Mouse (Mus musculus): Measurements from ENCODE around the gene Ybx1. TPM values are rescaled to one million over a fixed set of nuclear protein-coding genes. Genes with fewer than 3 reads are reported as not detected.

Ybx1 gene
- polyA plus RNA-seq, 1 experiment = 2,530 TPM

- TF ChIP-seq GATA1 (IDR thresholded peaks at IDR 0.05; ENCODE audit: low read length) = no peak
Observed at GRCm38 (mm10) chr4:119248407-119248965, 45.9 kb downstream of the Ybx1 start.

- no peak for TF ChIP-seq GATA1 (IDR thresholded peaks at IDR 0.05; ENCODE audit: low read length)
Observed at GRCm38 (mm10) chr4:119247462-119248235, 46.8 kb downstream of the Ybx1 start.

GRCm38 (mm10) chr4:119246688-119247225, 47.6 kb downstream of the Ybx1 start:
- TF ChIP-seq GATA1 (IDR thresholded peaks at IDR 0.05; ENCODE audit: low read length) = no peak

GRCm38 (mm10) chr4:119245961-119246360, 48.4 kb downstream of the Ybx1 start:
- TF ChIP-seq GATA1 (IDR thresholded peaks at IDR 0.05; ENCODE audit: low read length) = no peak

DNA sequence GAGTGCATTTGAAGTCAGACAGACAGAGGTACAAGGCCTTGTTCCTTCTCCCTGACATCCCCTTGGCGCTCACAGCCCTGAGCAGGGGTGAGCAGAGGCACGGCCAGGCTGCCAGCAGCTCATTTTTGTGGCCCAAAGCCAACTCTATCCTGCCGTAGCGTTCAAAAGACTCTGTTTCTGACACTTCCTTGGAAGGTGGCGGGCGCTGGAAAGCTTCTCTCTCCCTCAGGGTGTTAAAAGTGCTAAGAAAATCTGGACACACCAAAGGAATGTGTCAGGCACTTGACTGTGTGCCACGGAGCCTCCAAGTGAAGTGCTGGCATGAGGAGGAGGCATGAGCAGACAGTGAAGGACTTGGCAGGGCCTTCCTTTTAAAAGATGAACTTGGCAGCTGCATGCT, 48.8 kb downstream of the Ybx1 start:
- TF ChIP-seq GATA1 (IDR thresholded peaks at IDR 0.05; ENCODE audit: low read length) = no peak

DNA sequence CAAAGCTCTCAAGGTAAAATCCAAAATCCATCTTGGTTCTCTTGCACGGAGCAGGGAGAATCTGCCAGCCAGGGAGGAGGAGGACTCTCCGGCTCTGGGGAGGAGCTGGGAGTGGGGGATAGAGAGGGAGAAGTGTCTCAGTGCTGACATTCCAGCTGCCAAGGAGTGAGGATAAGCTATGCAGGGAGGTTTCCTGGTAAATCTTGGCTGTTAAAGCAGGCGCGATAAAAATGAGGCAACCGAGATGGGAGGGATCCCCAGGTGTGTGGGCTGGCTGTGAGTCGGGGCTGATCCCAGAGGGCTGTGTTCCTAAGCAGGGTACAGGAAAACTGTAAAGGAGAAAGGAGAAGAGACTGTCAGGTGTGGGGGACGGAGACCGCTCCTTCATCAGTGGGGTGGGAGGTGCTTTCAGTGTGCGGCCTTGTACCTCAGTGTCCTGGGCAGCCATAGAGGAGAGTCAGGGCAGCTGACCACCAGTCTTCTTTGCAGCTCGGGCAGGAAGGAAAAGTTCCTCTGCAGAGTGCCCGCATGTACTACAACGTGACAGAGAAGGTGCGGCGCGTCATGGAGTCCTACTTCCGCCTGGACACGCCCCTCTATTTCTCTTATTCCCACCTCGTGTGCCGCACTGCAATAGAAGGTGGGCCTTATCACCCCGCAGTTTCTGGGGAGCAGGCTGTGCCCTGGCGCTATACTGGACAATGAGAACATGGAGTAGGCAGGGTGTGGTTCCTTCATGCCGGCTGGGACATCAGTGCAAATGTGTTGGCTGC, 49.8 kb downstream of the Ybx1 start:
- TF ChIP-seq GATA1 (IDR thresholded peaks at IDR 0.05; ENCODE audit: low read length) = no peak

DNA sequence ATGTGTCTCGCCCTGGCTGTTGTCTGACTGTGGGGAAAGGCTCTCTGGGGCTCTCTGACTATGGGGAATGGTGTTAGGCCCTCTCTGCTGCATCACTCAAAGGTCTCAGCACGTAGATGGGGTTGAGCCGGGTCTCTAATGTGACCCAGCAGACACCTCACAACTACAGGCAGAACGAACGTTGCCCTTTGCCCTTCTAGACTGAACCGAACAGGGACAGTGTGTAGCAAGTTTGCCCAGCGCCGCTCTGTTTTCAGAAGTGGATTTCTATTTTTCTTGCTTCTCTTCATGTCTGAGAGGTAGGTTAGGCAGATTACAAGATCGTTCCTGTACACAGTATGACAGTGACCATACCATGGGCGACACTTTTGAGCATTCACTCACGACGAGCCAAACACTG, 51.8 kb downstream of the Ybx1 start:
- no peak for TF ChIP-seq GATA1 (IDR thresholded peaks at IDR 0.05; ENCODE audit: low read length)

DNA sequence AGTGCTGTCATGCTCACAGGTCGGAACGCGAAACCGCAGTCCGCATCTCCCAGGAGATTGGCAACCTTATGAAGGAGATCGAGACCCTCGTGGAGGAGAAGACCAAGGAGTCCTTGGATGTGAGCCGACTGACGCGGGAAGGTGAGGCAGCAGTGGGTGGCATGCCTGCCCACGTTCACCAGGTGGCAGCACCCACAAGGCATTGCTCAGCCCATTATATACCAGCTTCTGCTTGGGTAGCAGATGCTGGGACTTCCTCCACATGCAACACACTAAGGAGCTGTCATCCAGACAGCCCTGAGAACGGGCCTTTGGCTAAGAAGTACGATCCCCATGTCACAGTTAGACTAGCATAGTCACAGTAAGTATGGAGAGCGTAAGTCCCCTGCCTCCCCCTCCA, 52.7 kb downstream of the Ybx1 start:
- TF ChIP-seq GATA1 (IDR thresholded peaks at IDR 0.05; ENCODE audit: low read length) = no peak

GRCm38 (mm10) chr4:119239181-119239682, 55.2 kb downstream of the Ybx1 start:
- TF ChIP-seq GATA1 (IDR thresholded peaks at IDR 0.05; ENCODE audit: low read length) = no peak

GRCm38 (mm10) chr4:119238661-119239060, 55.7 kb downstream of the Ybx1 start:
- no peak for TF ChIP-seq GATA1 (IDR thresholded peaks at IDR 0.05; ENCODE audit: low read length)

DNA sequence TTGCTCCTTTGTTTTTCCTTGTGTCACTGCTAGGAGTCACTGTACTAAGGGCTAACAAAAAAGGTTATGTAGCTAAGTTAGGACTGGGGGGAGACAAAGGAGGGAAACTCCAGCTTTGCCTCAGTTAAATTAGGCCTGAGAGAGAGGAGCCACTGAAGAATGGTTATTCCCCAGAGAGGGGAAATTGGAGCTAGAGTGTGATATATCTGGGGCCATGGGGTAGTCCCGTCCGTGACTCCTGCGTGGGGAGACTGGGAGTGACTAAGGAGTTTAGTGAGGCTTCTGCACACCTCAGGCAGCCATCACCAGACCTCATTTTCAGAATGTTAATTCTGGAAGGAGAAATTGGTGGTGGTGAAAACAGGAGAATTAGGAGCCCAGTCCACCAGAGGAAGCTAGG, 60.1 kb downstream of the Ybx1 start:
- no peak for TF ChIP-seq GATA1 (IDR thresholded peaks at IDR 0.05; ENCODE audit: low read length)

GRCm38 (mm10) chr4:119233256-119233901, 61.0 kb downstream of the Ybx1 start:
- TF ChIP-seq GATA1 (IDR thresholded peaks at IDR 0.05; ENCODE audit: low read length) = no peak

DNA sequence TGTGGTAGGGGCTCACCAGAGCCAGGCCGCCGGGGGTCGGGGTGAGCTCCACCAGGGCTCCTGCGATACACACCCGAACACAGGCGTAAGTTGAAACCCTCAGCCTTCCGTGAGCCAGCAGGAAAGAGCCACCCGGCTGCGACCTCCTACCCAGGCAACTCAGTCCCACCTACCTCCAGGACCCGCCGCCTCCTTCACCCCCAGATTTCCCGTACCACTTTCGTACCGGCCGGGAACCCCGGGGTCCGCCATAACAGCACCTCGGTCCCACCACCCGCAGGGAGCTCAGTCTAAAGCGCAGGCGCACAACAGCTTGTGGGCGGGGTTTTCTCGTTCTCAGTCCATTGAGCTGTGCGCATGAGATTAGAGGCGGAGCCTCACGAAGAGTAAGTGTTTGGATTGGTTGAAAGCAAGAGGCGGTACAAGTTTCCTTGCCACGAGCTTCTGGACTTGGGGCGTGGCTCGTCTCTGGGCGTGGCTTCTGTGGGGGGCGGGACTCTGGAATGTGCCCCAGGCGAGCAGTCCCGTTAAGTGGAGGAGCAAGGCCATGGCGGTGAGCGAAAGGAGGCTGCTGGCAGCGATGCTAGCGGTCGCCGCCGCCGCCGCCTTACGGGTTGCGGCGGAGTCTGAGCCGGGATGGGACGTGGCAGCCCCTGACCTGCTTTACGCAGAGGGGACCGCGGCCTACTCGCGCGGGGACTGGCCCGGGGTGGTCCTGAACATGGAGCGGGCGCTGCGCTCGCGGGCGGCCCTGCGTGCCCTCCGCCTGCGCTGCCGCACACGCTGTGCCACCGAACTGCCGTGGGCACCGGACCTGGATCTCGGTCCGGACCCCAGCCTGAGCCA, 61.8 kb downstream of the Ybx1 start, which contains the start of the genes AU022252 and P3h1:
Gene AU022252 (minus strand): TSS at position 303 of the 846 bp plus-strand sequence.
Gene P3h1 (plus strand): TSS at position 506 of the 846 bp plus-strand sequence.
- TF ChIP-seq GATA1 (IDR thresholded peaks at IDR 0.05; ENCODE audit: low read length) = no peak

Other genes starting within 250 kb of the Ybx1 start
- gene Slc2a1, start 185.9 kb downstream of the Ybx1 start, polyA plus RNA-seq (2012) = 62.4 and 63.7 TPM in 2 replicates
- gene Zfp691, start 120.4 kb downstream of the Ybx1 start, polyA plus RNA-seq (2012) = 10.8 and 14.3 TPM in 2 replicates
- gene Ermap, start 104.6 kb downstream of the Ybx1 start, polyA plus RNA-seq (2012) = 88.5 and 109 TPM in 2 replicates
- gene Svbp, start 99.3 kb downstream of the Ybx1 start, polyA plus RNA-seq (2012) = 446 and 491 TPM in 2 replicates
- not detected in 2 replicates for gene Tmem269, start 76.4 kb downstream of the Ybx1 start, polyA plus RNA-seq (2012)
- 11.9 and 15.2 TPM in 2 replicates for gene AU022252, start 61.9 kb downstream of the Ybx1 start, polyA plus RNA-seq (2012)
- gene P3h1, start 61.7 kb downstream of the Ybx1 start, polyA plus RNA-seq (2012) = 7.2 and 8.1 TPM in 2 replicates
- gene Cldn19, start 39.2 kb downstream of the Ybx1 start, polyA plus RNA-seq (2012) = not detected in 2 replicates
- gene Ppih, start 25.9 kb upstream of the Ybx1 start, polyA plus RNA-seq (2012) = 2.6 and 4.2 TPM in 2 replicates
- not detected in 2 replicates for gene Ccdc30, start 120.9 kb upstream of the Ybx1 start, polyA plus RNA-seq (2012)
- gene Ppcs, start 127.8 kb upstream of the Ybx1 start, polyA plus RNA-seq (2012) = 15.0 and 15.6 TPM in 2 replicates
- 0.09 and 0.14 TPM in 2 replicates for gene Zmynd12, start 128.2 kb upstream of the Ybx1 start, polyA plus RNA-seq (2012)
- gene Rimkla, start 198.0 kb upstream of the Ybx1 start, polyA plus RNA-seq (2012) = not detected in 2 replicates
- 12.7 and 13.9 TPM in 2 replicates for gene Foxj3, start 242.4 kb upstream of the Ybx1 start, polyA plus RNA-seq (2012)
- gene Frg2f1, start 244.9 kb upstream of the Ybx1 start, polyA plus RNA-seq (2012) = 5.6 and 11.9 TPM in 2 replicates

All from G1E-ER4 (cell line).